Mouse (Mus musculus): ENCODE results near the gene Relch.

- no peak for TF ChIP-seq POLR2A (IDR thresholded peaks at IDR 0.05; ENCODE audit: borderline replicate concordance, insufficient read depth, low read length)
- TF ChIP-seq CTCF (IDR thresholded peaks at IDR 0.05; ENCODE audit: borderline replicate concordance, insufficient read depth, low read depth, low read length): no peak
Measured at GRCm38 (mm10) chr1:105663962-105664812, 526 bp downstream of the Relch start.
